Mouse (Mus musculus) 416B (cell line): ENCODE results near the gene Dhrs7b.
A peak's percentile ranks its signal among the peaks of the same experiment; 100 is the strongest.
"Not testable (repeated sequence)": the region's sequence is repeated elsewhere in the genome, so short reads cannot be mapped to it uniquely, and the experiment has no call there.

Source experiments
- DNase-seq: peaks from one replicate; pipeline ENCODE4 v3.0.0; 2011; ENCODE audit warnings: low read depth

Gene Dhrs7b

DNA sequence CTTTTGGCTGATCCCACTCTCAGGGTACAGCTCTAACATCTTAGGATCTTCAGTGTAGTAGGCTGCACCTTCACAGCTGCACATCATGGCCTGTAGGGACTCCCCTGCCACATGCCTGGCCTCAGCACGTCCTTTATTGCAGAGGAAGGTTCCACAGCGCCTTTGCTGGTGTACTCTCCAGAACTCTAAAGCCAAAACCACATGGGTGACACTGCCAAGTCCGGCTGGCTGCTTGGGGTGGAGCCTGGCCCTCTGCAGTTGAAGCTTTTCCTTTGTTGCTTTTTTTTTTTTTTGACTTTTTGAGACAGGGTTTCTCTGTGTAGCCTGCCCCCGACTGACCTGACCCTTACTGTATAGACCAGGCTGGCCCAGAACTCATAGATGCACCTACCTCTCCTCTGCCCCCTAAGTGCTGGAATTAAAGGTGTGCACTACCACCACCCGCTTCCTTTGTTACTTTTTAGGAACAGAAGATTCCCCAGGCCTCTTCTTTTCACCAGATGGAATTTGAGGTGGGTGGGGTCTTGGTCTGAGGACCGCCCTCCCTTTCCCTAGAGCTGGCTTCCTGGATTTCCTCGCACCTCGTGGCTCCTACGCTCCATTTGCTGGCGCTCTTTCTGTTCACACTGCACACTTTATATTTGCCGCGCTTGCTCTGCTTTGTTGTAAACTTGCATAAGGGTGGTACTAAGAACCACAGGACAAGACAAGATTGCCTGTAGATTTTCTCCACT, 11.2 kb downstream of the Dhrs7b start:
- peak; percentile 60 for DNase-seq

DNA sequence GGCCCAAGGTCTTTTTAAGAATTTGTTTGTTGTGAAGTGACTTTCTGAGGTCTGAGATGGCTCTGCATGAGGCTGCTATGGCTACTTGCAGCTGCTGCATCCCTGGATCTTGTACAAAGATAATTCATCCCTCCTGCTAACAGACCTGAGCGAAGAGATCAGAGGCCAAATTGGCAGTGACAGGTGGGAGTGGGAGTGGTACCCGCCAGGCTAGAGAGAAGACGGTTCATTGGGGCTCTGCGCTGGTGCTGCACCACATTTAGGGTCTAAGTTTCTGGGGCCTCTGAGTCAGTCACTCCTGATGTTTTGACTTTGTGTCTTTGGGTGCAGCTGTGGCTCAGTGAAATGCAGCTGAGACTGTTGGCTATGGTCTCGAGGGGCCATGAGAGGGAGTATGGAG, 13.0 kb downstream of the Dhrs7b start:
- DNase-seq: no peak

DNA sequence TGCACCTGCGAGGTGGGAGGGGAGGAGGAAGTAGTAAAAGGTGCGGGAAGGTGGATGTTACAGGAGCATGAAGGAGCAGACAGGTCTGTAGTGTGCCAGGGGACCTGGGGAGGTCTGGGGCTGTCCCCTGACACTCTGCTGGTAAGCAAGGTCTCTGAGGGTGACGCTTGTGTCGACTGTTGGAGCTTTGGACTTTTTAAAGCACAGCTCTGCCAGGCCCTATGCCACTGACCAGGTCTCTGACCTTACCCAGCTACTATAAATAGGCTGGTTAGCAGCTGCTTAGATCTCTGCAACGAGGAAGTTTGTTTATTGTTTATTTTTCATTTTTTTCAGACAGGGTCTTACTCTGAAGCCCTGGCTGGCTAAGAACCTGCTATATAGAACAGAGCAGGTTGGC, 15.0 kb downstream of the Dhrs7b start:
- DNase-seq: no peak

DNA sequence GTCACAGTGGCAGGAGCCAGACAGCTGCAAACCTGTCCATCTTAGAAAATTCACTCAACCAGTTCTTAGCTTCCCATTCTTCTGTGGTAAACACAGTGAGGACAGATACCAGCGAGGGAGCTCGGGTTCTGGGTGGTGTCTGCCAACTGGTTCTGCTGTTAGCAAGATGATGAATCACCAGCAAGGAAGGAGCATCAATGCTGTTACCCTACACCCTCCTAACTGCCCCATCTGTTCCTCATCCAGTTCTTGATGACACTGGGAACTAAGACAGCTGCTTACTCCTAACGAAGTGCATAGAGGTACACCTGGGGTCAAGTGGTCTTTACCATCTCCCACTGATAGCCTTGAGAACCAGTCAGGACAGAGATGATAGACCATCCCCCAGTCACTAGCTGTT, 26.2 kb downstream of the Dhrs7b start:
- DNase-seq: no peak

DNA sequence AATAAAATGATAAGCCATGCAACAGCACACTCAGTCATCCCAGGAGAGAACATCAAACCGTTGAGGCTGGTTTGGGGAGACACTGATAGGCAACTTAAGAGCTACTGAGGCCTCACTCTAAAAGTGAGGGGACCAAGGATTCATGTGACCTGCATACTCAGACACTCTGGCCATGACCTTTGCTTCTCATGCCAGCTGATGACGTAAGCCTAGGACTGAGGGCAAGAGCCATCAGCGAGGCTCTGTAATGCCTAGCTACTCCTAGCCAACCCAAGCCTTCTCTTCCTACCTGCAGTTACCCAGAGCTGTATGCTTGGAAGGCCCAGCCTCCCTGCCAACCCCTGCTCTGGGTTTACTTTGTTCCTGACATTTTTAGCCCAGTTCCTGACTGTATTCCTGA, 31.6 kb downstream of the Dhrs7b start:
- DNase-seq: no peak

DNA sequence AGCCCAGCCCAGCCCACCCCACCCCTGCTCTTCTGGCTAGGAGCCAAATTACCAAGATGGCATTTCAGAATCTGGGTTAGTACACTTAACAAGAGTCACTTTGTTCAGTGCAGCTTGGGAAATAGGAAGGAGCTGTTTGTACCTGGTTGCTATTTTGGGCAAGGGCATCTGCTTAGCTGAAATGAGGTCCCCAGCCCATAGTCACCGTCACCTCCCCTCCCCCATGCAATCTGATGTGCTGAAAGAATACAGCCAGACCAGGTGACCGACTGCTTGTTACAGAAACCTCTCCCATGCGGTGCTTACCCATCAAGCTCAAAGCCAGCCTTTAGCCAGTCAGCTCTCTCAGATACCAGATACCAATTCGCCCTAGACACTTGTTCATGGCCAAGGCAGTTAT, 32.8 kb downstream of the Dhrs7b start:
- DNase-seq: no peak

DNA sequence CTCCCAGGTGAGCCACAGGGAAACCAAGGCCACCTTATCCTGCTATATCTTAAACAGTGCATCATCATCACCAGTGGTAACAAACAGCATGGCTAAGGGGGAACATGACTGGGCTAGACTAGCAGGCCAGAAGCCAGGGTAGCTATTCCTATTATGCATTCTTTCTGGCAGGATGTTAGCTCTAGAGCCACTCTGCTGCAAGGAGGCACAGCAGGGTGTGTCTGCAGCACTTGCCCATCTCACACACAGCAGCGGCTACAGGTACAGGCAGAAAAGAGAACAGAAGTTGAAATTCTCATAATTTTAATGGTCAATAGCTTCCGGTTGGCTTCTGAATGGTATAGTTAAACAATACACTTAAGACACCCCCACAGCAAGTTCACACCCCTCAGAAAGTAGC, 33.7 kb downstream of the Dhrs7b start:
- DNase-seq: no peak

DNA sequence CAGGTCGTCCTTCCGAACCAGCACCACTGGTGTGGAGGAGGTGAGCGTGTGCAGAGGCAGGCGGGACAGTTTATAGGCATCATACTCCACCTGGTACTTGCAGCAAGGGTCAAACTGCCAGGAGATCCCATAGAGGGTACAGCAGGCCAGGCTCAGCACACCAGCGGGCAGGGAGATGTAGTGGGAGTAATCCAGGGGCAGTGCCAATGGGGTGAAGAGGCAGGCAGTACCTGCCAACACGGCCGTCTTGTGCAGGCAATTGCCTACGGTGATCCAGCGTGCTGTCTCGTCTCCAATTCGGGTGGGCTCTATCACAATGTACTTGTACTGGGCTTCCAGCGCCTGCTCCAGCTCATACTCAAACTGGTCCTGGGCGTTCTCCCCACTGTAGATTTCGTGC, 34.5 kb downstream of the Dhrs7b start:
- DNase-seq: no peak

DNA sequence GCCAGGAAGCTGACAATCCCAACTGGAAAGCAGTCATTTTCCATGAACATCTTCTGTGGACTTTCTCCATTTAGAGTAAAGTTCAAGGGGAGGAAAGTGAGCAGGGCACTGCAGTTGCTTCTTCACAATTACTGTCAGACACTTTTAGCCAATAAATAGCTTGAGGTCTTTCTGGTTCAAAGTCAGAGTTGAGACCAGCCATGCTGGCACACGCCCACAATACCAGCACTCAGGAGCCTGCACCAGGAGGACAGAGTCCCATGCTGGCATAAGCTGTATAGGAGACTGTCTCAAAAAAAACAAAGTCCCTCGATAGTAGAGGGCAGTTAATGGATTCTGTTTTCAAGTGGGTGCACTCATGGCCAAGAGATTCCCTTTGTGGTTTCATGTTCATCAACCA, 35.6 kb downstream of the Dhrs7b start:
- DNase-seq: no peak

DNA sequence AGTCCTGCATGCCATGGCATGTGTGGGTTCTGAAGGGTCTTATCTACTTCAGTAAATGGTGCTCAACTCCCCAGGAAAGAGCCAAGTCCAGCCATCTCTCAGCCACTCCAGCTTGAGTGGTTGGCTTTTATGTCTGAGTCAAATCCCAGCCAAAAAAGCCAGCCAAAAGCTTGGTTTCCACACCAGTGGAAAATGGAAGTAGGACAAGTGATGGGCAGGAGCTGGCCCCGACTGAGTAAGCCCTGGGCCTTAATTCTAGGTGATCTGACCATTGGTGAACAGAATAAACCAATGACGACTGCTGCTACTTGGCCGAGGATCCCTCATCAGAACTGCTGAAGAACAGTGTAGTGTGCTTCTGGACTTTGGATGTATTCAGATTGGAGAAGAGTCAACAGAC, 37.0 kb downstream of the Dhrs7b start:
- no peak for DNase-seq

DNA sequence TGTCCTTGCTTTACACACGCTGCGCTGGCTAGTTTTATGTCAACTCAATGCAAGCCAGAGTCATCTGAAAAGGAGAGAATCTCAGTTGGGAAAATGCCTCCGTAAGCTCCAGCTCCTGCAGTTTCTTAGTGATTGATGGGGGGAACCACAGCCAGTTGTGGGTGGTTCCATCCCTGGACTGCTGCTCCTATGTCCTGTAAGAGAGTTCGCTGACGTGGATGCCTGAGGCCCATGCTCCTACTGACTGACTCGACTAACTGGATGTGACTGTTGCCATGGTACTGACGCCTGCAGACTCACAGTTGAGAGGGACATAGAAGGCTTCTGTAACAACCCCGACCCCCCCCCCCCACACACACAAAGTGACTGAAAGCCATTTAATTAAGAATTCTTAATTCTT, 37.5 kb downstream of the Dhrs7b start:
- no peak for DNase-seq

DNA sequence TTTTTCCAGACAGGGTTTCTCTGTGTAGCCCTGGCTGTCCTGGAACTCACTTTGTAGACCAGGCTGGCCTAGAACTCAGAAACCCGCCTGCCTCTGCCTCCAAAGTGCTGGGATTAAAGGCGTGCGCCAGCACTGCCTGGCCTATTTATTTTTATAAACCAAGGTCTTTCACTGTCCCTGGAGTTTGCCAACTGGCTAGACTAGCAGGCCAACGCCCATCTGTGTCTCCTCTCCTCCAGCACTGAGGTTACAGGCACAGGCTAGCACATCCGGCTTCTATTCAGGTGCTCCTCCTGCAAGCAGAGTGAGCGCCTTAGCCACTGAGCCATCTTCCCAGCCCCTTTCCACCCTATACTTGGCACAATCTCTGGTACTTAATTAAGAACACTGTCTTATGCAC, 39.0 kb downstream of the Dhrs7b start:
- DNase-seq: not testable (repeated sequence)

DNA sequence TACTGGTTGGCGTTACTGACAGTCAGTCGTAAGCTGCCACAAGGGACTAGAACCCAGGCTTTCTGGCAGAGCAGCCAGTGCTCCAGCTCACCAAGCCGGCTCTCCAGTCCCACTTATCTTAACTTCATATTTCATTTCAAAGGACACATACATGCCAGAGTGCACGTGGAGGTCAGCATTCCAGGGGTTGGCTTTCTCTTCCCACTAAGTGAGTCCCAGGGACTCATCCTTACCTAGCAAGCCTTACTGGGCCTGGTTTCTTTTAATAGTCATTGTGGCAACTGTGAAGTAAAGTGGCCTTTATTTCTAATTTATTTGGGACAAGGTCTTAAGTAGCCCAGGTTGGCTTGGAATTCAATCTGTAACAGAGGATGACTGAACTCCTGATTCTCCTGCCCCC, 41.0 kb downstream of the Dhrs7b start:
- DNase-seq: no peak

DNA sequence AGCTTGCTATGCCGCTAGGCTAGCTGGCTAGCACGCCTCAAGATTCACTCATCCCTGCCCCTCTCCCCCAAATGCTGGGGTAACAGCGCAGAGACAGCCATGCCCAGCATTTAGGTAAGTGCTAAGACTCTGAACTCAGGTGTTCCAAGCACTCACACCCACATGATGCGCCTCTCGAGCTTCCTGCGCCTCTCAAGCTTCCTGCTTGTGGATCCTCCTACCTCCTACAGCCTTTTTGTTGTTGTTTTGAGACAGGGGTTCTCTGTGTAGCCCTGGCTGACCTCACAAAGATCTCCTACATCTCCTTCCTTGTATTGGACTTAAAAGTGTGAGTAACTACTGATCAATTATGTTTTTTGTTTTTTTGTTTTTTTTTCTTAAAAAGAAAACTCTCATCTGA, 42.7 kb downstream of the Dhrs7b start:
- DNase-seq: no peak

DNA sequence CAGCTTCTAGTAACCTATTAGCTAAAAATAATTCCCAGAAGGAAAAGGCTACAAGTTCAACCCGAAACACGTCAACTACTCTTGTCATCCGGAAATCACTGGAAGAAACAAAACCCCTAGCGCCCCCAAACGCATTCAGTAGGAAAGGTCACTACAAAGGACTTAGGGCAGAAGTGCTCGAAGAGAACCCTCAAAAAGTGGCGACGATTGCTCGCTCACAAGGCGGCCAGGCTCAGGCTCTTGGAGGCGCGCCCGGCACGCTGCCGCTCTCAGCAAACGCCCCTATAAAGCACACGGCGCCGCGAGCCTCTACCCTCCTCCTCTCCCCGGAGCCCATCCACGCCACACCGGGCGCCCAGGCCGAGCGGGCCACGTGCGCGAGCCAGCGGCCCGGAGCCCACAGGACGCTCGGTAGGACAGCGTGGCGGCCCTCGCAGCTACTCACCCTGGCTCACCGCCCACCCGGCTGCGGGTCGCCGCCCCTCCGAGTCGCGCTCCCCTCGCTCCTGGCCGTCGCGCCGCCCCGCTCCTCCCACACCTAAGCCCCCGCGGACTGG, 47.7 kb downstream of the Dhrs7b start:
- DNase-seq: peak; percentile 85

DNA sequence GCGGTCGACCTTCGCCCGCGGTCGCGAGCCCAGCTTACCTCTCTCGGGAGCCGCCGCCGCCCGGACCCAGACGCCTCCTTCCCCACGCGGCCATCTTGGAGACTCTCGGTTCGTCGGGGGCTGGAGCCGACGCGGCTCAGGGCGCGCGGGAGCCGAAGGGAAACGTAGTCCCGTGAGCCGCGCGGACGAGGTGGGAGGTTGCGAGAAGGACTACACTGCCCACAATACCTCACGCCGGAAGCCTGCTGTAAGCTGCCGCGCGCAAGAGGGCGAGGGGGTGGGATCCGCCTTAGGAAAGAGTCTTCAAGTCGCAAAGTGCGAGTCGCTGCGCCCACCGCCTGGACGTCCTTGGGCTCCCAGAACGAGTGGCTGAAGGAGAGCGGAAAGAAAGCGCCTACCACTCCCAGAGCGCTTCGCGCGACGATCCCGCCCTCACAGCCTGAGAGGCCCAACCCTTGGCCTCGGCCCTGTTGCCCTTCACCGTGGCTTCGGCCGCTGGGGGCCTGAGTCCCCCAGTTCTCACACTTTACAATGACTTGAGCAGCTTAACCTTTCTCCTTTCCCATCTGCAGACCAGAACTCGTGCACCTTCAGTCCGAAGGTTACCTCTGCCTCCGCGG, 48.4 kb downstream of the Dhrs7b start, which contains the start of gene Tmem11:
Gene Tmem11 (minus strand): TSS at position 598 of the 620 bp plus-strand sequence.
- DNase-seq: peak; percentile 97

DNA sequence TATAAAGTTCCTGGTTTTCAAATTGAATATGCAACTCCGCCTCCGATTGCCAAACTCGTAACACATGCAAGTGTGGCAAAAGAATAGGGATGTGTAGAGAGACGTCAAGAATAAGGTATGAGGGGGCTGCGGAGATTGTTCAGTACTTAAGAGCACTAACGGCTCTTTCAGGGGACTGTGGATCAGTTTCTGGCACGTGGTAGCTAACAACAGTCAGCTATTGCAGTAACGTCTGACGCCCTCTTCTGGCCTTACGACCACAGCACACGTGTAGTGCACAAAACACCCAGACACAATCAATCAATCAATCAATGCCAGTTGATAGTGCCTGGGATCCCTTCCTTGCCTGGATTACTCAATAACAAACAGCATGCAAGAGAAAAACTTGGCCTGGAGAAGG, 49.0 kb downstream of the Dhrs7b start:
- peak; percentile 88 for DNase-seq

DNA sequence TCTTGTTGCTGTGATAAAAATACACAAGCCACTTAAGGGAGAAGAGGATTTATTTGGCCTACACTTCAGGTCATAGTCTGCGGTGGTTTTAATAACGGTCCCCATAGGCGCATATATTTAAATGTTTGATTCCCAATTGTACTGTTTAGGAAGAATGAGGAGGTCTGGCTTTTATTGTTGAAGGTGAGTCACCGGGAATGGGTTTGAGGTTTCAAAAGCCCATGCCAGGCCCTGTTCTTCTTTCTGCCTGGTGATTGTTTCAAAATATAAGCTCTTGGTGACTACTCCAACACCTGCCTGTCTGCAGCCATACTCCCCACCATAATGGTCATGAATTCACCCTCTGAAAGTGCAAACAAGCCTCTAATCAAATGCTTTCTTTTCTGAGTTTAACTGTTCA, 50.1 kb downstream of the Dhrs7b start:
- no peak for DNase-seq

DNA sequence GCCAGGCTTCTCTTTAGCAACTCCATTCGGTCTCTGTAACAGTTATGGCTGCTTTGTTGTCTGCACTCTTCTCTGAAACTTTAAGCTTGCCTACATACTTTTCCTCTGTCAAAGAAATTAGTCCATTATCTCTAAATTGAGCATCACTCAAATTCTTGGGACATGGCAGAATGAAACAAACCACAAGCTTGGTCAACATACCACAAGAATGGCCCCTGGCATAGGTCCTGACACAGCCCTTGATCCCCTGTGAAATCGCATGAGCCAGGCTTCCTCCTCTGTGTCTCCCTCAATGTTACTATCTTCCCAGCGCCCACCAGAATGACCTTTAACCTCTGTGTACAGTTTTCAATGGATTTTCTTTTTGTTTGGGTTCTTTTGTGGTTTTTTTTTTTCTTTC, 52.0 kb downstream of the Dhrs7b start:
- peak; percentile 58 for DNase-seq

DNA sequence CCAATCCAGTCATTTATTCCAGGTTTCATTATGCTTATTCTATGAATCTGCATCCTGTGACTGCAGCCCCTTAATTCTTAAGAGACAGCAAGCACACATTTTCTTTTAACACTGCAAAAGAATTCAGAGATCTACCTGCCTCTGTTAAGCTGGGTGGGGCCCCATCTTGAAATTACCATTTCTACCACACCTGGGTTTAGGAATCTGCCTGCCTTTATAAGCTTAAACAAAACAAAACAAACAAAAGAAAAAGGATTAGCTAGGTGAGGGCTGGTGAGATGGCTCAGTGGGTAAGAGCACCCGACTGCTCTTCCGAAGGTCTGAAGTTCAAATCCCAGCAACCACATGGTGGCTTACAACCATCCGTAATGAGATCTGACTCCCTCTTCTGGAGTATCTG, 56.6 kb downstream of the Dhrs7b start:
- DNase-seq: not testable (repeated sequence)

DNA sequence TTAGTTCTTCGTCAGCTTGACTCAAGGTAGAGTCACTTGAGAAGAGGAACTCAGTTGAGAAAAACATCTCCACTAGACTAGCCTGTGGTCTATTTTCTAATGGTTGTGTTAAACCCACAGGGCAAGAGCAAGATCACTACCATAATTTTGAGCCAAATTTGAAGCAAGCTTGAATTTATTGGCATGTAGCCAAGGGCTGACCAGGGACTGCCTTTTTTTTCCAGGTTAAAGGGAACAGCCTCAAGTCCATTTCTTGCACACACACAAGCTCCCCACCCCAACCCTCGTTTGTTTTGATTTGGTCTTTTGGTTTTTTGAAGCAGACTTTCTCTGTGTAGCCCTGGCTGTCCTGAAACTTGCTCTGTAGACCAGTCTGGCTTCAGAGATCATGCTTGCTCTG, 59.4 kb downstream of the Dhrs7b start:
- DNase-seq: peak; percentile 46

DNA sequence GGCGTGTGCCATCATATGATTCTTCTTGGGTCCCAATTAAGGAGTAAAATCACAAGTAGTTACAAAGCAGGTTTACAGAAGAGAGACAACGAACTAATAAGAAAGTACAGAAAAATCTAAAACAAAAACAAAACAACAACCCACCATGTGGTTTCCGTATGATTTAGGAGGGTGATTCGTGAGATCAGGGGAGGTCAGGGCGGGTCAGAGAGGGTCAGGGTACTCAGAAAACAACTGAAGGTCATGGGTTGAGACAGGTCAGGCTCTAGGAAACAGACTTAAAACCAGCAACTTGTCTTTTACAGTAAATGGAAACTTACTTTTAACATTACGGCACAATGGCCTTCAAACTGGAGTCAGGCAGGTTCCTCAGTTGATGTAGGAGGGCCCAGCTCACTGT, 59.9 kb downstream of the Dhrs7b start:
- no peak for DNase-seq

DNA sequence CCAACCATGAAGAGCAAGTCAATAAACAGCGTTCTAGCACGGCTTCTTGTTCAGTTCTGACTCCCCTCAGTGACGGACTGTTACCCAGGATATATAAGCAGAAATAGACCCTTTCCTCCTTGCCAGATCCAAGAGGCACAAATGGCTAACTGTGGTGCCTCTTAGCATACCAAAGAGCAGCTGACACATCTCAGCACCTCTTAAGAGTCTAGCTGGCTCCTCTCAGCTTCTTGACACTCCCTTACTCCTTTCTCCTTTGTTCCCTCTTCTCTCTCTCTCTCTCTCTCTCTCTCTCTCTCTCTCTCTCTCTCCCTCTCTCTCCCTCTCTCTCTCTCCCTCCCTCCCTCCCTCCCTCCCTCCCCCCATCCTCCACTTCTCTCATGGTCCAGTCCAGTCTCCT, 60.3 kb downstream of the Dhrs7b start:
- DNase-seq: no peak

DNA sequence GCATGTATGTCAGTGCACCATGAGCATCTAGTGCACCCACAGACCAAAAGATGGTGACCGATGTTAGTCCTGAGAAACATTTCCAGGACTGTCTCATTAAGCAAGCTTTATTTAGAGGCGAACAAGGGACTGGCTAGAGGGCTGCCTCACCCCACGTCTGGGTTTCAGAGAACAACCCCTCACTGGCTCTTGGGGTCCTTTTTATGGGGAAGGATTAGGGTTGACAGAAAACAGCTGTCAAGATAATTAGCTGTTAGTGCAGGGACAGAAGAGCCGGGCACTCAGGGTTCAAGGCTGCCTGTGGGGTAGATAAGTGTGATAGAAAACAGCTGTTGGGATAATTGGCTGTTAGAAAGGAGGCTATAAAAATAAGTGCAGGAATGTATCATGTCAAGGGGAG, 65.5 kb downstream of the Dhrs7b start:
- no peak for DNase-seq
